Mouse (Mus musculus) skeletal muscle tissue, adult 2 months (tissue): Measurements from ENCODE around the gene Selenot.
"Not testable (repeated sequence)": the region's sequence is repeated elsewhere in the genome, so short reads cannot be mapped to it uniquely, and the experiment has no call there.

Experiments used
- DNase-seq: peaks from one replicate; pipeline ENCODE4 v3.0.0-alpha.2; 2012; ENCODE audit warnings: low read depth, low spot score

Gene Selenot

GRCm38 (mm10) chr3:58576137-58577066, at the start of gene Selenot:
Gene Selenot (plus strand): TSS chr3:58576636.
- DNase-seq = peak; percentile 97

- DNase-seq = no peak
Observed at GRCm38 (mm10) chr3:58536573-58536972, 39.9 kb upstream of the Selenot start.

GRCm38 (mm10) chr3:58552001-58552811, 24.2 kb upstream of the Selenot start:
- DNase-seq = no peak

- no peak for DNase-seq
Observed at GRCm38 (mm10) chr3:58556649-58557048, 19.8 kb upstream of the Selenot start.

GRCm38 (mm10) chr3:58559887-58560286, 16.5 kb upstream of the Selenot start:
- DNase-seq = no peak

- no peak for DNase-seq
Observed at GRCm38 (mm10) chr3:58561437-58561836, 15.0 kb upstream of the Selenot start.

GRCm38 (mm10) chr3:58570821-58571220, 5.6 kb upstream of the Selenot start:
- no peak for DNase-seq

- DNase-seq = peak; percentile 16
Observed at GRCm38 (mm10) chr3:58577067-58577503, 649 bp downstream of the Selenot start.

- DNase-seq = no peak
Observed at GRCm38 (mm10) chr3:58577506-58578050, 1.1 kb downstream of the Selenot start.

- no peak for DNase-seq
Observed at GRCm38 (mm10) chr3:58581530-58581929, 5.1 kb downstream of the Selenot start.

GRCm38 (mm10) chr3:58582297-58582696, 5.9 kb downstream of the Selenot start:
- DNase-seq = no peak

- DNase-seq = no peak
Observed at GRCm38 (mm10) chr3:58582788-58583426, 6.5 kb downstream of the Selenot start.

- DNase-seq = not testable (repeated sequence)
Observed at GRCm38 (mm10) chr3:58590544-58590943, 14.1 kb downstream of the Selenot start.

- not testable (repeated sequence) for DNase-seq
Observed at GRCm38 (mm10) chr3:58592666-58593065, 16.2 kb downstream of the Selenot start.

GRCm38 (mm10) chr3:58593623-58594022, 17.2 kb downstream of the Selenot start:
- DNase-seq = no peak

GRCm38 (mm10) chr3:58608506-58608905, 32.1 kb downstream of the Selenot start:
- no peak for DNase-seq

- DNase-seq = no peak
Observed at GRCm38 (mm10) chr3:58609985-58610384, 33.5 kb downstream of the Selenot start.

- no peak for DNase-seq
Observed at GRCm38 (mm10) chr3:58621066-58621465, 44.6 kb downstream of the Selenot start.

GRCm38 (mm10) chr3:58622665-58623394, 46.4 kb downstream of the Selenot start:
- DNase-seq = no peak

- DNase-seq = no peak
Observed at GRCm38 (mm10) chr3:58624981-58625380, 48.5 kb downstream of the Selenot start.

- DNase-seq = no peak
Observed at GRCm38 (mm10) chr3:58631693-58632092, 55.3 kb downstream of the Selenot start.
